Mouse (Mus musculus) embryonic fibroblast, embryonic 13.5 days (primary cell): ENCODE data around the gene Smndc1. TPM values are rescaled to one million over a fixed set of nuclear protein-coding genes. Genes with fewer than 3 reads are reported as not detected.

Experiments used
- H3K27ac ChIP-seq: 2 replicates; pipeline ENCODE4 v1.5.1; 2012; ENCODE audit warnings: low read length, control low read depth, inconsistent platforms; ENCODE audit not compliant: insufficient read depth
- H3K4me1 ChIP-seq: 2 replicates; pipeline ENCODE4 v1.6.1; 2011; ENCODE audit warnings: low read length; ENCODE audit not compliant: control insufficient read depth, insufficient read depth
- H3K4me3 ChIP-seq: 2 replicates; pipeline ENCODE4 v1.5.1; 2011; ENCODE audit warnings: mild to moderate bottlenecking, control low read depth, low read length; ENCODE audit not compliant: insufficient read depth
- CTCF ChIP-seq: IDR thresholded peaks from 2 replicates; pipeline ENCODE4 v1.5.1; 2011; ENCODE audit warnings: mild to moderate bottlenecking, control low read depth, low read length, moderate library complexity, borderline replicate concordance; ENCODE audit not compliant: insufficient read depth
- POLR2A ChIP-seq: IDR thresholded peaks from 2 replicates; pipeline ENCODE4 v1.6.1; 2011; ENCODE audit warnings: low read depth, mild to moderate bottlenecking, control low read depth, low read length, moderate library complexity
- polyA plus RNA-seq: library from polyadenylated mRNA; stranded (reverse); fragments of >200 nt; gene quantifications from 2 replicates; pipeline ENCODE4 v1.2.4, GENCODE M21; 2011; ENCODE audit warnings: low read depth; ENCODE audit not compliant: missing spikeins, insufficient read length

The Smndc1 gene
- polyA plus RNA-seq, 1 experiment: 61.7 TPM

- no peak for TF ChIP-seq POLR2A
- no peak for TF ChIP-seq CTCF
- no peak overlapping the region for H3K27ac ChIP-seq
- no peak overlapping the region for H3K4me3 ChIP-seq
- H3K4me1 ChIP-seq: peaks cover 3% of the 10 kb centered on the region; the same call in 1 of the 2 replicates
Measured at GRCm38 (mm10) chr19:53425824-53426223, 35.4 kb upstream of the Smndc1 start.

- Histone ChIP-seq H3K4me1 (peaks cover 3% of the 10 kb centered on the region; the same call in 1 of the 2 replicates), H3K27ac (no peak overlapping the region), H3K4me3 (no peak overlapping the region)
- TF ChIP-seq CTCF (no peak), POLR2A (no peak)
Measured at GRCm38 (mm10) chr19:53424629-53425028, 34.3 kb upstream of the Smndc1 start.

GRCm38 (mm10) chr19:53423816-53424465 is 33.6 kb upstream of the Smndc1 start:
- H3K4me1 ChIP-seq: peaks cover 3% of the 10 kb centered on the region; the same call in 1 of the 2 replicates
- TF ChIP-seq CTCF: no peak
- TF ChIP-seq POLR2A: no peak
- no peak overlapping the region for H3K4me3 ChIP-seq
- H3K27ac ChIP-seq: no peak overlapping the region

- TF ChIP-seq CTCF (no peak), POLR2A (no peak)
- H3K27ac ChIP-seq: no peak overlapping the region
- no peak overlapping the region for H3K4me3 ChIP-seq
- peaks cover 3% of the 10 kb centered on the region; the same call in 1 of the 2 replicates for H3K4me1 ChIP-seq
Measured at GRCm38 (mm10) chr19:53423341-53423753, 33.0 kb upstream of the Smndc1 start.

- Histone ChIP-seq H3K4me3 (no peak overlapping the region), H3K27ac (no peak overlapping the region), H3K4me1 (peaks cover 3% of the 10 kb centered on the region; the same call in 1 of the 2 replicates)
- TF ChIP-seq POLR2A (no peak), CTCF (peak; percentile 22; the same call in 1 of the 2 replicates)
Measured at GRCm38 (mm10) chr19:53422358-53423308, 32.3 kb upstream of the Smndc1 start.

GRCm38 (mm10) chr19:53421583-53422188 is 31.3 kb upstream of the Smndc1 start:
- no peak; the same call in 1 of the 2 replicates for TF ChIP-seq POLR2A
- no peak for TF ChIP-seq CTCF
- Histone ChIP-seq H3K27ac (peak overlapping the region; percentile 62), H3K4me1 (peaks cover 3% of the 10 kb centered on the region; the same call in 1 of the 2 replicates), H3K4me3 (peak overlapping the region; percentile 33)

- H3K4me3 ChIP-seq: peak overlapping the region; percentile 7; the same call in 1 of the 2 replicates
- H3K27ac ChIP-seq: peak overlapping the region; percentile 62
- peak; percentile 57 for TF ChIP-seq POLR2A
- no peak for TF ChIP-seq CTCF
- peaks cover 3% of the 10 kb centered on the region; the same call in 1 of the 2 replicates for H3K4me1 ChIP-seq
Measured at GRCm38 (mm10) chr19:53420924-53421582, 30.7 kb upstream of the Smndc1 start.

GRCm38 (mm10) chr19:53419834-53420233 is 29.5 kb upstream of the Smndc1 start:
- Histone ChIP-seq H3K4me3 (no peak overlapping the region), H3K4me1 (peaks cover 3% of the 10 kb centered on the region; the same call in 1 of the 2 replicates), H3K27ac (no peak overlapping the region)
- TF ChIP-seq CTCF (no peak), POLR2A (no peak)

GRCm38 (mm10) chr19:53415198-53415597 is 24.8 kb upstream of the Smndc1 start:
- TF ChIP-seq CTCF: no peak
- peaks cover 19% of the 10 kb centered on the region for H3K4me1 ChIP-seq
- no peak overlapping the region for H3K27ac ChIP-seq
- no peak overlapping the region for H3K4me3 ChIP-seq
